Mouse (Mus musculus): ENCODE data around the gene Tmem161a. TPM values are rescaled to one million over a fixed set of nuclear protein-coding genes. Genes with fewer than 3 reads are reported as not detected.

Tmem161a gene
- polyA plus RNA-seq (2014; fragmentation: Illumina TruSeq; extraction: RNeasy Lipid Tissue Mini Kit (QIAGEN cat#74804)), result 5.1 TPM

DNA sequence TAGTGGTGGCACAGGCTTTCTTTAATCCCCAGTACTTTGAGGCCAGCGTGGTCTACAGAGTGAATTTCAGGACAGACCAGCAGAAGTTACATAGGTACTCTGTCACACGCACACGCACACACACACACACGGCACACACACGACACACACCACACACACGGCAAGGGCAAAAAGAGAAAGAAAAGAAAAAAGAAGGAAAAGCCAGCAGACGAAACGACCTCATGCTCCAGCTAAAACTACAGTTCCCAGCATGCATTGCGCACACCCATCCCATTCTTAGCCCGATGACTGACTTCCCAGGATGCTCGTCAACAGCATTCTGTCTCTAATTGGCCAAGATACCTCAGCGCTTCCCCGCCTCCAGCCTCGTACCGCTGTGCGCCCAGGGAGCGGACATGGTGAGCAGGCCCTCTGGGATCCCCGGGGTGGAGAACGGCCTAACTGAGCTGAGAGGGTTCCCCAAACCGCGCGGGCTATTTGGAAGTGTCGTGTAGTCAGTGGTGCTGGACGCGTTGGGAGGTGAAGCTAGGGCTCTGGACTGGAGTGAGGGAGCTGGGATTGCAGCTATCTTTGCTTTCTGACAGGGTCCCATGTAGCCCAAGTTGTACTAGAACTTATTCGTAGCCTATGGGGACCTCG, at the start of gene Tmem161a:
Gene Tmem161a, plus strand, starts transcription at position 314 of the 639 bp plus-strand sequence.

DNA sequence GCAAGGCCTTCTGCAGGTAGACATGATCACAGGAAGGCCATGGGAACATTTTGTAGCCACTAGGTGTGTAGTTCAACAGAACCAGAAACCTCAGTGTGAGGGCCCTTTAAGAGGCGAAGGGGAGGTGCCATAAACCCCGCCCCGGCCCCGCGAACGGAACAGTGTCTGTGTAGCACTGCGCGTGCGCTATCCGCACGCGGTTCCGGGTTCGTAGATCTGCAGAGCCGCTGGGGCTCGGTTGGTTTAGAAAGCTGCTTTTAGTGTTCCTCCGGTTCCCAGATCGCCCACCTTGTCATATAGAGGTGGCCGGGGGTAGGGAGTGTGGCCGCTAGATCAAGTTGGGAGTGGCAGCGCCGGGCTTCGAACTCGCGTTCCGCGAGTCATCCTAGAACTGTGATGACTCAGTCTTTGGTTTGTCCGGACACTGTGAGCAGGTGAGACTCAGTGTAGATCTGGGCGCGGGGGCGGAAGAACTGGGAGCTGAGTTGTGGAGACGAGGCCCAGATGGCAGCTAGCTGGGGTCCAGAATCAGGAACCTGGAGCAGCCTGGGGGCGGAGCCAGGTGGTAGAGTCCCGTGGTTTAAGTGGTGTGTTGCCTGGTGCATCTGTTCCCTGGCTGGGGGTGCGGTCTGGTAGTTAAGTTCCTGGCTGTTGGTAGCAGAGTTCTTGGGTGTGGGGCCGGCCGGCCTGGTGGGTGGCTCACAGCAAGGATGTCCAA, 40.8 kb upstream of the Tmem161a start, which contains the start of gene Nr2c2ap:
Gene Nr2c2ap, plus strand, starts transcription at position 168 of the 718 bp plus-strand sequence.

DNA sequence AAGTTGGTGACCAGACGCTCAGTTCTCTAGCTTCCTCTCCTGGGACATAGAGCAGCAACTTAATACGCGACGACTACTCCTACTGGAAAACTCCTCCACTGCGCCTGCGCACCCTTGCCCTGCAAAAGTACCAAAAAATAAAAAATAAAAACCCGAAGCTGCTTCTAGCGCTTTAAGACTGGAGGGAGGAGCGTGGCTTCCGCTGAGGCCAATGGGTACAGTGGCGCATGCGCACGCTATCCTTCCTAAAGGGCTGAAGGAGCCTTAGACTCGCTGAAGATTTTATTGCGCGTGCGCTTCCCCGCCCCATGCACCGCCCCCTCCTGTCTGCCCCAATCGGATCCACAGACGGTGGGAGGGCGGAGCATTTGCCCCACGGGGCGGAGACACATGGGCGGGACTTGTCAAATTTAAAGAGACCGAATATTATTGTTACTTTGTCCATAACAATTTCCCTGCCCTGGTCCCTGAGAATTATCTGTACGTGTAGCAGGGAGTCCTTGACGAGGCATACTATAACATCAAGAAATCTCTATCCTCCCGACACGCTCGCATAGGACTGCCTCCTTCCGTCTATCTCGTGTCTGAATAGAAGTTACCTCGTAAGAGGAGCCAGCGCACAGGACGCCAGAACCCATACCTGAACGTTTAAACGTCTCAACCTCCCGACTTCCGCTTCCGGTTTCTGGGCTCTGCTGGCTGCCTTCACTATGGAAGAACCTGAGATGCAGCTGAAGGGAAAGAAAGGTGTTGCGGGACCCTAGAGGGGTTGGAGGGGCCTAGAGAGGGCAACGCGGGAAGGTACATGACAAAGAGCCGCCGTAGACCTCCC, 32.9 kb upstream of the Tmem161a start, which contains the start of the genes Rfxank, Borcs8 and Mef2b:
Gene Rfxank, minus strand, starts transcription at position 129 of the 832 bp plus-strand sequence.
Gene Borcs8, plus strand, starts transcription at position 474 of the 832 bp plus-strand sequence.
Gene Mef2b, plus strand, starts transcription at position 686 of the 832 bp plus-strand sequence.

DNA sequence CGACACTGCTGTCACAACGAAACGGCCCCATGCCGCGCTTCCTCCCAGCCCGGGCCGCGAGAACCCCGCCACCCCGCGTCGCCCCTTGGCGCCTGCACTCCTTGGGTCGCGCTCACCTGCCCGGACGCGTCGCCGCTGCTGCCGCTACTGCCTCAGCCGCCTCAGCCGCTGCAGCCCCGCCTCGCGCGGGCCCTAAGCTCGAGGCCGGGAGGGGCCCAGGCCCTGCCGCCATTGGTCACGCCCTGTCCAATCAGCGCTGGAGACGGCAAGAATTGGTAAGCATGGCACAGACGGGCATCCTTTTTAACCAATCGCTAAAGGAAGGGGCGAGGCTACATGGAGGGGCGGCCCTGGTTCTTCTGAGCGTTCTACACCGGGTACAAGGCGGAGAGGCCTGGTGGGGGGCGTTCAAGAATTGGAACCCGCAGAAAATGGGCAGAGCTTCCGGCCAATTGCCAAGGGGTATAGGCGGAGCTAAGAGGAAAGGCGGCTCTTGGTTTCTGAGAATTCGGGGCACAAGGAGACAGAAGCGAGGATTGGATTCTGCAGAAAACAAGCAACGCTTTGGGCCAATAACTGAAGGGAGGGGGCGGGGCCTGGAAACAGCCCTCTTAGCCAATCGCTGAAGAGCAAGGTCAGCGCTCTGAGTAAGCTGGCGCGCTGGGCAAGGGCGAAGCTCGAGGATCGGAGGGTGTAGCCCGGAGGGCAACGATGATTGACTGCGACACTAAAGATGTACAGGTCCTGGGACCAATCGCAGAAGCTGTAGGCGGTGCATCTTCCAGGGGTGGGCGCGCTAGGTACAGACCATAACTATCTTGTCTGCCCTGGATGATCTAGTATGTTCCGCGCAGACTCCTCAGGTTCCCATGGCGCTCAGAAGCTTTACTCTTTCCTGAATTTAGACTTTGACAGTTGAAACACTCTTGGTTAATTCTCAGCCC, 40.2 kb downstream of the Tmem161a start, which contains the start of gene Slc25a42:
Gene Slc25a42, minus strand, starts transcription at position 194 of the 944 bp plus-strand sequence.

Other genes starting within 250 kb of the Tmem161a start
- 8.7 TPM for gene Gatad2a, start 176.0 kb upstream of the Tmem161a start, polyA plus RNA-seq (2014; fragmentation: Illumina TruSeq; extraction: RNeasy Lipid Tissue Mini Kit (QIAGEN cat#74804))
- 8.2 TPM for gene Mau2, start 129.6 kb upstream of the Tmem161a start, polyA plus RNA-seq (2014; fragmentation: Illumina TruSeq; extraction: RNeasy Lipid Tissue Mini Kit (QIAGEN cat#74804))
- 5.0 TPM for gene Sugp1, start 129.5 kb upstream of the Tmem161a start, polyA plus RNA-seq (2014; fragmentation: Illumina TruSeq; extraction: RNeasy Lipid Tissue Mini Kit (QIAGEN cat#74804))
- not detected for gene Tm6sf2, start 99.4 kb upstream of the Tmem161a start, polyA plus RNA-seq (2014; fragmentation: Illumina TruSeq; extraction: RNeasy Lipid Tissue Mini Kit (QIAGEN cat#74804))
- not detected for gene Hapln4, start 88.9 kb upstream of the Tmem161a start, polyA plus RNA-seq (2014; fragmentation: Illumina TruSeq; extraction: RNeasy Lipid Tissue Mini Kit (QIAGEN cat#74804))
- not detected for gene Ncan, start 51.5 kb upstream of the Tmem161a start, polyA plus RNA-seq (2014; fragmentation: Illumina TruSeq; extraction: RNeasy Lipid Tissue Mini Kit (QIAGEN cat#74804))
- gene Nr2c2ap, start 41.0 kb upstream of the Tmem161a start, polyA plus RNA-seq (2014; fragmentation: Illumina TruSeq; extraction: RNeasy Lipid Tissue Mini Kit (QIAGEN cat#74804)), result 1.3 TPM
- gene Rfxank, start 33.2 kb upstream of the Tmem161a start, polyA plus RNA-seq (2014; fragmentation: Illumina TruSeq; extraction: RNeasy Lipid Tissue Mini Kit (QIAGEN cat#74804)), result 0.68 TPM
- 12.3 TPM for gene Borcs8, start 32.9 kb upstream of the Tmem161a start, polyA plus RNA-seq (2014; fragmentation: Illumina TruSeq; extraction: RNeasy Lipid Tissue Mini Kit (QIAGEN cat#74804))
- gene Mef2b, start 32.6 kb upstream of the Tmem161a start, polyA plus RNA-seq (2014; fragmentation: Illumina TruSeq; extraction: RNeasy Lipid Tissue Mini Kit (QIAGEN cat#74804)), result not detected
- gene Slc25a42, start 39.9 kb downstream of the Tmem161a start, polyA plus RNA-seq (2014; fragmentation: Illumina TruSeq; extraction: RNeasy Lipid Tissue Mini Kit (QIAGEN cat#74804)), result 1.5 TPM
- 2.8 TPM for gene Sugp2, start 61.9 kb downstream of the Tmem161a start, polyA plus RNA-seq (2014; fragmentation: Illumina TruSeq; extraction: RNeasy Lipid Tissue Mini Kit (QIAGEN cat#74804))
- 0.48 TPM for gene Armc6, start 62.1 kb downstream of the Tmem161a start, polyA plus RNA-seq (2014; fragmentation: Illumina TruSeq; extraction: RNeasy Lipid Tissue Mini Kit (QIAGEN cat#74804))
- 0.20 TPM for gene Homer3, start 110.5 kb downstream of the Tmem161a start, polyA plus RNA-seq (2014; fragmentation: Illumina TruSeq; extraction: RNeasy Lipid Tissue Mini Kit (QIAGEN cat#74804))
- gene Ddx49, start 130.1 kb downstream of the Tmem161a start, polyA plus RNA-seq (2014; fragmentation: Illumina TruSeq; extraction: RNeasy Lipid Tissue Mini Kit (QIAGEN cat#74804)), result 4.8 TPM
- gene Cope, start 130.2 kb downstream of the Tmem161a start, polyA plus RNA-seq (2014; fragmentation: Illumina TruSeq; extraction: RNeasy Lipid Tissue Mini Kit (QIAGEN cat#74804)), result 0.86 TPM
- gene Cers1, start 143.4 kb downstream of the Tmem161a start, polyA plus RNA-seq (2014; fragmentation: Illumina TruSeq; extraction: RNeasy Lipid Tissue Mini Kit (QIAGEN cat#74804)), result not detected
- not detected for gene Gdf1, start 157.5 kb downstream of the Tmem161a start, polyA plus RNA-seq (2014; fragmentation: Illumina TruSeq; extraction: RNeasy Lipid Tissue Mini Kit (QIAGEN cat#74804))
- 3.3 TPM for gene Upf1, start 180.9 kb downstream of the Tmem161a start, polyA plus RNA-seq (2014; fragmentation: Illumina TruSeq; extraction: RNeasy Lipid Tissue Mini Kit (QIAGEN cat#74804))
- gene Comp, start 201.2 kb downstream of the Tmem161a start, polyA plus RNA-seq (2014; fragmentation: Illumina TruSeq; extraction: RNeasy Lipid Tissue Mini Kit (QIAGEN cat#74804)), result not detected